Mouse (Mus musculus): ENCODE data around the gene Cdpf1.

DNA sequence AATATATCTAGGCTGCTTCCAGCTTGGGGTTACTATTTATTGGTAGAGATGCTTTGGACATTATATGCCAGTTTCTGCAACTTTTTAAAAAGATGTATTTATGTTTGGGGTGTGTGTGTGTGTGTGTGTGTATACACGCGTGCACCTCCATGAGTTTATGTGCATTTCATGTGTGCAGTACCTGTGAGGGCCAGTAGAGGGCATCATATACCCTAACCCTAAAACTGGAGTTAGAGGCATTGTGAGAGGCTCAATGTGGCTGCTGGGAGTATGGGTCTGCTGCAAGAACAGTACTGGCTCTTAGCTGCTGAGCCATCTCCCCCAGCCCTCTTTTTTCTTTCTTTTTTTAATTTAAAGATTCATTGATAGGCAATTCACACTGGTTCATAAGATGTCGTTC, 53.7 kb downstream of the Cdpf1 start:
- TF ChIP-seq CTCF (IDR thresholded peaks at IDR 0.05; ENCODE audit: insufficient read depth, low read depth, low read length) (no peak), POLR2A (IDR thresholded peaks at IDR 0.05; ENCODE audit: insufficient read depth, low read depth, low read length) (no peak)
